Mouse (Mus musculus): ENCODE measurements around the gene Rsph1.

DNA sequence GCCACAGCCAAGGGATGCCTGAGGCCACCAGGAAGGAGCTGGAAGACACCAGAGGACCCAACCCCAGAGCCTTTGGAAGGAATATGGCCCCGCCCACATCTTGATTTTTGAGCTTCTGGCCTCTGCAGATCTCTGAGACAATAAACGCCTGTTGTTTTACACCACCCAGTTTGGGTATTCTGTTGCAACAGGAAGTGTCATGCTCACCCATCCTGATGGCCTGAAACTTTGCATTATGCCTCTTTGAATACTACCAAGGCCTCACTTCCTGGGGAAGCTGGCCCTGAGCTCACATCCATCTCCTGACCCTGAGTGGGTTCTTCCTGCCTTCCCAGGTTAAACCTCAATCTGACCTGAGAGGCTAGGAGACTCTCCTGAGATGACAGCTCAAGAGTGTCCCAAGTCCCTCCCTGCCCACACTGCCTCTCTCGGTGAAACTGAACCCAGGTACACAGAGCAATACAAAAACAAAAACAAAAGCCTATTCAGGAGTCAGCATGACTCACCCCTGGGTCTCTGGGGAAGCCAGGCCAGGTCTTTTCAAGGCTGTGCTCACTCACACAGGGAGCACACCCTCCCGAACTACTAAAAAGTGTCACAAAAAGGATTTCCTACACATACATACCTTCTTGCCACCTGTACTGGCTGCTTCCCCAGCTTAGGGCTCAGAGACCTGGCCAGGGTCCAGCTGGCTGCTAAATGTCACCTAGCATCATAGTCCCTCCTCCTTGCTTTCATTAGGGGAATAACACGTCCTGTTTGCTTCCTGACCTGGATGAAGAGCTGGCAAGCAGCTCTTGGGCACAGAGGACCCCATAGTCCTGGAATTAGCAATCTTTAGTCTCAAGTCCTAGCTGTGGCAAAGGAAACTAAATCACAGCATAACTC, 60.9 kb downstream of the Rsph1 start:
- TF ChIP-seq POLR2A (IDR thresholded peaks at IDR 0.05; ENCODE audit: borderline replicate concordance, insufficient read depth, low read length) (no peak), CTCF (IDR thresholded peaks at IDR 0.05; ENCODE audit: borderline replicate concordance, insufficient read depth, low read depth, low read length) (no peak)
